Mouse (Mus musculus): ENCODE results near the gene Eral1. TPM values are rescaled to one million over a fixed set of nuclear protein-coding genes. Genes with fewer than 3 reads are reported as not detected.

Eral1 gene
- 25.0 and 26.9 TPM in 2 replicates for polyA plus RNA-seq (2015; fragmentation: Nextera tagmentation; extraction: Ambion mirVana)

DNA sequence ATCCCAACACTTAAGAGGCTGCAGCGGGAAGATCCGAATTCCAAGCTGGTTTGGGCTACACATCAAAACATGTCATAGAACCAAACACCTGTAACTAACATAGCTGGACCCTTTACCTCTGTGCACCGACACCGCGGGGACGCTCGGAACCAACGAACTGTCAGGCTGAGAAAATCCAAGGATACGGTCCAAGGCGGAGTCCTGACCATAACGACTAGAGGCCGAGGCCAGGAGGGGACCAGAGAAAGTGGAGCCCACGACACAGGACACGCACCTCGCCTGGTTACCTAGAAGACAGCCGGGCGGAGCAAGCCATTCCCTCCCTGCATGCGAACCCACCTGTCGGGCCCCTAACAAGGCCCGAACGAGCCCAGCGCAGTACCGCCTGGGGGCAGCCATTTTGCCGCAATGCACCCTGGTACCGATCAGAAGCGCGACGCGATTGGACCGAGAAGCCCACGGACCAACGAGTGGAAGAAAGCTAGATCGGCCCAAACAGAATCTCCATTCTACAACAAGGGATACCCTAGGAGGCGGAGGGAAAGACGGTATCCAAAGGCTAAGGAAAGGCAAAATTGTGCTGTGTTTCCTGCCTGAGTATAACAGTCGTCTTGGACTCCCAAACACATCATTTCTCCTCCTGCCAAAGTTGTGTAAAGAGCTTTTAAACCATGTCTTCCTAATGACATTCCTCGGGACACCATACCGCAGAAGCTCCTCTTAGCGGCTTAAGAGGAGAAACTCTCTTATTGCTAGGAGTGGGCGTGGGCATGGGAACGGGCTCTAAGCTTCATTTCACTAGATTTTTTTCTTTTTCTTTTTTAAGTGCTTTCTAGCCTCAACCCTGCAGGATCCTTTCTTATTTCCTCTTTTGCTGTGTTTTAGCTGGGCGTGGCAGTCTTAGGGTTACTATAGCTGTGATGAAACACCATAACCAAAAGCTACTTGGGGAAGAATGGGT is at the start of gene Eral1:
Gene Eral1, minus strand, starts transcription at position 423 of the 961 bp plus-strand sequence.
- ATAC-seq (replicated peaks; ENCODE audit: low FRiP score, low read depth) (peak; percentile 90), DNase-seq (ENCODE audit: low spot score) (peak; percentile 95)
- Histone ChIP-seq H3K9me3 (replicated peaks; ENCODE audit: low read length) (no peaks in the 10 kb centered on the region), H3K4me1 (replicated peaks; ENCODE audit: insufficient read depth, low read length) (0 out of 2 replicates have a peak, but pooled peaks cover 3% of the 10 kb centered on the region), H3K4me2 (ENCODE audit: low read length) (peak within 1 kb of the TSS; percentile 74), H3K27ac (peak within 1 kb of the TSS; percentile 20), H3K27me3 (ENCODE audit: insufficient read depth, low read length) (no peaks in the 10 kb centered on the region), H3K36me3 (ENCODE audit: insufficient read depth, low read length) (no peaks in the 10 kb centered on the region), H3K4me3 (replicated peaks; ENCODE audit: low read depth, low read length) (peak within 1 kb of the TSS; percentile 94), H3K9ac (ENCODE audit: low read depth, low read length) (peak within 1 kb of the TSS; percentile 82)
- TF ChIP-seq CTCF (IDR thresholded peaks at IDR 0.05; ENCODE audit: low read depth), result no peak; the same call in 1 of the 2 replicates
- 1% methylated on average over 42 of the region's 42 CpGs for WGBS

DNA sequence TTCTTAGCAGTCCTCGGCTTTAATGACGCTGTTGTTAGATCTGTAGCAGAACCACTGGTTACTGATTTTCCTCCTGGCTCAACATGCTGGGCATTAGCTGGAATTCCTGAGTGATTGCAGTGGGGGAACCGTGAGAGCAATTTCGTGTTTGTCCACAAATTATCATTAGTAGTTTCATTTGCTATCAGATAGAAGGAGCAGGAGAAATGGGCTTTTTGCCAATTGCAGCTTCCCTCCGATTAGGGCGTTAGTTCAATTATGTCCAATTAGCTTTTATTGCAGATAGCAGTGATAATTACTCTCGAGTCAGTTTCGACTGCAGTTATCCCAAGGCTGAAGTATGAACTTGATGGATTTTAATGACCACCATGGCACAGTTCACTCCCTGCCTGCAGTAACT is 49.3 kb upstream of the Eral1 start:
- no peak overlapping the region for H3K27ac ChIP-seq
- no peaks in the 10 kb centered on the region for H3K9me3 ChIP-seq (replicated peaks; ENCODE audit: low read length)
- peaks cover 7% of the 10 kb centered on the region; the same call in 1 of the 2 replicates for H3K4me1 ChIP-seq (replicated peaks; ENCODE audit: insufficient read depth, low read length)
- H3K4me2 ChIP-seq (ENCODE audit: low read length), result no peak overlapping the region
- ATAC-seq (replicated peaks; ENCODE audit: low FRiP score, low read depth) (no peak), DNase-seq (ENCODE audit: low spot score) (no peak)
- no peaks in the 10 kb centered on the region for H3K27me3 ChIP-seq (ENCODE audit: insufficient read depth, low read length)
- no peaks in the 10 kb centered on the region for H3K36me3 ChIP-seq (ENCODE audit: insufficient read depth, low read length)
- H3K4me3 ChIP-seq (replicated peaks; ENCODE audit: low read depth, low read length), result no peak overlapping the region
- WGBS, result 58% methylated on average over 8 of the region's 8 CpGs
- no peak for TF ChIP-seq CTCF (IDR thresholded peaks at IDR 0.05; ENCODE audit: low read depth)
- H3K9ac ChIP-seq (ENCODE audit: low read depth, low read length), result no peak overlapping the region

DNA sequence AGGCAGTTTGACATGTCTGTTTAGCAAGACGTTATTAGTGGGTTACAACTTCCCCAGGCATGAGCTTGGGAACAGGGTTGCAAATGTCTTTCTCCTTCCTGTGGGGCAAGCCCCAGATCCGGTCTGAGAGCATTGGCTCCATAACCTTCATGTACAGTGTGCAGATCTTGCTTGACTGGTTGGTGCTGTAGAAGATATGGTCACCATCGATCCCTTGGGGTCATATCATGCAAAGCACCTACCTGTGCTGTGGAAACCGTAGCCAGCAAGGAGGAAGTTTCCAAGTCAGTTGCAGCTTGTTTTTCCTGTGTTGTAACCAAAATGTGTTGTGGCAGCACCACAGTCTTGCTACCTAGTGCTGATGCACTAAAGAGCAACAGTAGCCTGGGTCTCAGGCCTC is 46.6 kb upstream of the Eral1 start:
- no peak overlapping the region for H3K4me2 ChIP-seq (ENCODE audit: low read length)
- 63% methylated on average over 4 of the region's 4 CpGs for WGBS
- ATAC-seq (replicated peaks; ENCODE audit: low FRiP score, low read depth) (no peak), DNase-seq (ENCODE audit: low spot score) (no peak)
- H3K27ac ChIP-seq, result 0 out of 2 replicates have a peak overlapping the region, but pooled peaks have one; percentile 50
- no peaks in the 10 kb centered on the region for H3K36me3 ChIP-seq (ENCODE audit: insufficient read depth, low read length)
- TF ChIP-seq CTCF (IDR thresholded peaks at IDR 0.05; ENCODE audit: low read depth), result no peak
- H3K4me3 ChIP-seq (replicated peaks; ENCODE audit: low read depth, low read length), result no peak overlapping the region
- no peak overlapping the region for H3K9ac ChIP-seq (ENCODE audit: low read depth, low read length)
- H3K4me1 ChIP-seq (replicated peaks; ENCODE audit: insufficient read depth, low read length), result peaks cover 7% of the 10 kb centered on the region; the same call in 1 of the 2 replicates
- H3K9me3 ChIP-seq (replicated peaks; ENCODE audit: low read length), result no peaks in the 10 kb centered on the region
- no peaks in the 10 kb centered on the region for H3K27me3 ChIP-seq (ENCODE audit: insufficient read depth, low read length)

DNA sequence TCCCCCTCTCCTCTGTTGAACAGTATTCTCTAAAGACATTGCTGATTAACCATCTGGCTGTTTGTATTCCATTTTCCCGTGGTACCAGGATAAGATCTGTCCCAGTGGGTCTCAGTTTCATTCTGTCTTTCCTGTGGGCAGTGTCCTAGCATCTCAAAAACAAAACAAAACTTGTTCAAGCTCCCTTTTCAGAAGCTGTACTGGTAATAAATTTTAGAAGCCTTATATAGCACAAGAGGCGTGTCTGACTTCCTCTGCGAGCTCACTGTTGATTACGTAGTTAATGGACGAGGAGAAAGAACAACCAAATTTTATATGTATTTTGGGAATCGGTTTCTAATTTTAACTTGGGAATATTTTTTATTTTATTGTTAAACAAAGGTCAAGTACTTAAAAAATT is 45.5 kb upstream of the Eral1 start:
- Histone ChIP-seq H3K9me3 (replicated peaks; ENCODE audit: low read length) (no peaks in the 10 kb centered on the region), H3K4me2 (ENCODE audit: low read length) (peak overlapping the region; percentile 21; the same call in 1 of the 2 replicates), H3K27ac (peak overlapping the region; percentile 64; the same call in 1 of the 2 replicates), H3K4me1 (replicated peaks; ENCODE audit: insufficient read depth, low read length) (peaks cover 7% of the 10 kb centered on the region; the same call in 1 of the 2 replicates), H3K4me3 (replicated peaks; ENCODE audit: low read depth, low read length) (no peak overlapping the region), H3K36me3 (ENCODE audit: insufficient read depth, low read length) (no peaks in the 10 kb centered on the region), H3K9ac (ENCODE audit: low read depth, low read length) (no peak overlapping the region), H3K27me3 (ENCODE audit: insufficient read depth, low read length) (no peaks in the 10 kb centered on the region)
- ATAC-seq (replicated peaks; ENCODE audit: low FRiP score, low read depth) (no peak), DNase-seq (ENCODE audit: low spot score) (peak; percentile 79)
- 32% methylated on average over 6 of the region's 6 CpGs for whole genome bisulfite sequencing
- no peak for TF ChIP-seq CTCF (IDR thresholded peaks at IDR 0.05; ENCODE audit: low read depth)

DNA sequence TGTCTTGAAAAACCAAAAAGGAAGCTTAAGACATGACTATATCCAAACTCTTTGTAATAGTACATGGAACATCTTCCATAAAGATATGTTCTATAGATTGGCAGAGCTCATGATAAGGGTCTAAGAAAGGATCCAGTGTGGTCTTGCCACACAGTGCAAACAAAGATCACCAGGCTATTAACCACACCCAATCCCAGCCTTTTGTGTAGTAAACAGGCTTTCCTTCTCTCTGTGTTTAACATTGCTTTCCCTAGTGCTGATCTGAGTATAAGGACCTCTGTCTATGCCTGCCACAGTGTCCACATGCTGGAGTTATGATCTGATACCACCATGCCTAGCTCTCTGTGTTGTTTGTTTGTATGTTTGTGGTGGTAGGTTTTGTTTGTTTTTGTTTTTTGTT is 43.6 kb upstream of the Eral1 start:
- no peak overlapping the region for H3K4me2 ChIP-seq (ENCODE audit: low read length)
- ATAC-seq (replicated peaks; ENCODE audit: low FRiP score, low read depth) (no peak), DNase-seq (ENCODE audit: low spot score) (no peak)
- H3K4me1 ChIP-seq (replicated peaks; ENCODE audit: insufficient read depth, low read length), result peaks cover 10% of the 10 kb centered on the region; the same call in 1 of the 2 replicates
- H3K36me3 ChIP-seq (ENCODE audit: insufficient read depth, low read length), result no peaks in the 10 kb centered on the region
- H3K9me3 ChIP-seq (replicated peaks; ENCODE audit: low read length), result no peaks in the 10 kb centered on the region
- H3K9ac ChIP-seq (ENCODE audit: low read depth, low read length), result no peak overlapping the region
- TF ChIP-seq CTCF (IDR thresholded peaks at IDR 0.05; ENCODE audit: low read depth), result no peak
- no peak overlapping the region for H3K27ac ChIP-seq
- no peaks in the 10 kb centered on the region for H3K27me3 ChIP-seq (ENCODE audit: insufficient read depth, low read length)
- H3K4me3 ChIP-seq (replicated peaks; ENCODE audit: low read depth, low read length), result no peak overlapping the region

DNA sequence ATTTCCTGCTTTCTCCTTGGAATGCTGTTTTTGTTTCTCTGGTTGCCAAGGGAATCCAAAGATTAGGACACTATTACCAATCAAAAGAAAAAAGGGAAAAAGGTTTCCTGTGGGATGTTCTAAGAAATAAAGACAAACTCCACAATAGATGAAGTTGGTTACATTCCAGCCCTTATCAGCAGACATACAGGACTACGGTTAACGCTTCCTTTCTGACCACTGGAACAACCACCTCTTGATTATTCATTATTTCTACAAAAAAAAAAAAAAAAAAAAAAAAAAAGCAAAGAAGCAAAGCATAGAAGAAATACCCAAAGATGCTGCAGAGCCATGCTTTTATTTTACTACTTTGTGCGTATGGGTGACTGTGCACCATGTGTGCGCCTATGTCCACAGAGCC is 42.6 kb upstream of the Eral1 start:
- no peaks in the 10 kb centered on the region for H3K36me3 ChIP-seq (ENCODE audit: insufficient read depth, low read length)
- no peak overlapping the region for H3K4me3 ChIP-seq (replicated peaks; ENCODE audit: low read depth, low read length)
- no peak for TF ChIP-seq CTCF (IDR thresholded peaks at IDR 0.05; ENCODE audit: low read depth)
- WGBS, result 88% methylated on average over 4 of the region's 4 CpGs
- no peak overlapping the region for H3K9ac ChIP-seq (ENCODE audit: low read depth, low read length)
- ATAC-seq (replicated peaks; ENCODE audit: low FRiP score, low read depth) (no peak), DNase-seq (ENCODE audit: low spot score) (peak; percentile 11)
- H3K4me1 ChIP-seq (replicated peaks; ENCODE audit: insufficient read depth, low read length), result peaks cover 10% of the 10 kb centered on the region; the same call in 1 of the 2 replicates
- no peak overlapping the region for H3K27ac ChIP-seq
- H3K4me2 ChIP-seq (ENCODE audit: low read length), result no peak overlapping the region
- H3K9me3 ChIP-seq (replicated peaks; ENCODE audit: low read length), result no peaks in the 10 kb centered on the region
- no peaks in the 10 kb centered on the region for H3K27me3 ChIP-seq (ENCODE audit: insufficient read depth, low read length)
